Mouse (Mus musculus) heart, embryonic 10.5 days (tissue): Measurements from ENCODE around the gene 4930449I24Rik. TPM values are rescaled to one million over a fixed set of nuclear protein-coding genes. Genes with fewer than 3 reads are reported as not detected.
"Not testable (repeated sequence)": the region's sequence is repeated elsewhere in the genome, so short reads cannot be mapped to it uniquely, and the experiment has no call there.

ENCODE experiments used
- DNase-seq: peaks from one replicate; pipeline ENCODE4 v3.0.0-alpha.2; 2017; ENCODE audit warnings: low spot score
- H3K27ac ChIP-seq: fragments of 300-500 bp; sonication (generic); 2 replicates; pipeline ENCODE4 v1.5.1; 2016; ENCODE audit warnings: mild to moderate bottlenecking
- H3K27me3 ChIP-seq: fragments of 300-500 bp; sonication (generic); 2 replicates; pipeline ENCODE4 v1.6.1; 2016; ENCODE audit warnings: mild to moderate bottlenecking; ENCODE audit not compliant: poor library complexity, insufficient read depth, severe bottlenecking
- H3K36me3 ChIP-seq: fragments of 300-500 bp; sonication (generic); 2 replicates; pipeline ENCODE4 v1.6.1; 2016; ENCODE audit warnings: mild to moderate bottlenecking, moderate library complexity
- H3K4me1 ChIP-seq: fragments of 300-500 bp; sonication (generic); 2 replicates; pipeline ENCODE4 v1.6.1; 2016; ENCODE audit warnings: mild to moderate bottlenecking
- H3K4me3 ChIP-seq: fragments of 300-500 bp; sonication (generic); 2 replicates; pipeline ENCODE4 v1.5.1; 2016; ENCODE audit warnings: mild to moderate bottlenecking, moderate library complexity
- H3K9me3 ChIP-seq: fragments of 300-500 bp; sonication (generic); 2 replicates; pipeline ENCODE4 v1.6.1; 2016; ENCODE audit warnings: mild to moderate bottlenecking, moderate library complexity
- WGBS: fragments of 180-500 bp; shearing (Covaris S2); methylation state at CpG from one replicate; pipeline ENCODE4 v1.1.7; 2016; 5-methylcytosine and 5-hydroxymethylcytosine counted together
- polyA plus RNA-seq: library from polyadenylated mRNA; unstranded; fragments of >200 nt; fragmentation: Nextera tagmentation; extraction: Ambion mirVana; gene quantifications from 2 replicates; pipeline ENCODE4 v1.2.1, GENCODE M21; 2016

4930449I24Rik gene
- polyA plus RNA-seq, 1 experiment from 2014 or later, result not detected

DNA sequence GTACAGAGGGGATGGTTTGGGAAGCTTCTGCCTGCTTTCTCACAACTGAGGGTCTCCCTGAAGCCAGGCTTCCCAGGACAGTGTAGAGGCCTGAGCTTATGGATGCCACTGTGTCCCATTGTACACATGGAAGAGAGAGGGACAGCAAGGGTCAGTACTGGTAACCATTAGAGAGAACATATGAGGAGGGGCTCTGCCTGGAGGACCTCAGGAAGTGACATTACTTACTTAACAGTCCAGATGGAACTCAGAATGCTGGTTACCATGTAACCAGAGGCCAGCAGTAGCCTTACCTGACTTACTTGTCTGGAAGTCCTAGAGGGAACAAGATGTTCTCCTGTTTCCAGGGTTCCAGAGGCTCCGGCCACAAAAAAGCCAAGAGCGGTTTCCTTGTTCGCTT is 35.1 kb downstream of the 4930449I24Rik start, which contains the start of gene Gm3409:
Gm3409 (plus strand) TSS at position 301 of the 400 bp plus-strand sequence.
- 69% methylated on average over 3 of the region's 3 CpGs for WGBS
- H3K27me3 ChIP-seq, H3K9me3 ChIP-seq, H3K27ac ChIP-seq, H3K4me3 ChIP-seq, DNase-seq, H3K36me3 ChIP-seq, H3K4me1 ChIP-seq: not testable (repeated sequence)

Other genes starting within 250 kb of the 4930449I24Rik start
- gene Wasf3, start 117.4 kb upstream of the 4930449I24Rik start, polyA plus RNA-seq, result 0.69 and 2.0 TPM in 2 replicates
- not detected in 2 replicates for gene Gm6408, start 20.4 kb upstream of the 4930449I24Rik start, polyA plus RNA-seq
- gene Gm6370, start 11.0 kb upstream of the 4930449I24Rik start, polyA plus RNA-seq, result not detected in 2 replicates
- not detected in 2 replicates for gene Gm3402, start 11.7 kb downstream of the 4930449I24Rik start, polyA plus RNA-seq
- not detected in 2 replicates for gene Gm3404, start 23.4 kb downstream of the 4930449I24Rik start, polyA plus RNA-seq
- not detected in 2 replicates for gene Gm3409, start 35.2 kb downstream of the 4930449I24Rik start, polyA plus RNA-seq
- gene Gm3415, start 53.7 kb downstream of the 4930449I24Rik start, polyA plus RNA-seq, result not detected in 2 replicates
- 0.09 and 0.23 TPM in 2 replicates for gene Gpr12, start 82.8 kb downstream of the 4930449I24Rik start, polyA plus RNA-seq